Mouse (Mus musculus) embryonic facial prominence, embryonic 10.5 days (tissue): ENCODE measurements around the gene Gimap4. TPM values are rescaled to one million over a fixed set of nuclear protein-coding genes. Genes with fewer than 3 reads are reported as not detected.

ENCODE experiments used
- DNase-seq: peaks from one replicate; pipeline ENCODE4 v3.0.0-alpha.2; 2017; ENCODE audit warnings: low spot score
- H3K27ac ChIP-seq: fragments of 300-500 bp; sonication (generic); replicated peaks from 2 replicates; pipeline ENCODE4 v1.5.1; 2016; ENCODE audit warnings: mild to moderate bottlenecking
- H3K27me3 ChIP-seq: fragments of 300-500 bp; sonication (generic); replicated peaks from 2 replicates; pipeline ENCODE4 v1.6.1; 2016; ENCODE audit warnings: low read depth, mild to moderate bottlenecking; ENCODE audit not compliant: poor library complexity, severe bottlenecking
- H3K36me3 ChIP-seq: fragments of 300-500 bp; sonication (generic); replicated peaks from 2 replicates; pipeline ENCODE4 v1.6.1; 2016; ENCODE audit warnings: mild to moderate bottlenecking, moderate library complexity
- H3K4me1 ChIP-seq: fragments of 300-500 bp; sonication (generic); 2 replicates; pipeline ENCODE4 v1.6.1; 2016
- H3K4me3 ChIP-seq: fragments of 300-500 bp; sonication (generic); 2 replicates; pipeline ENCODE4 v1.5.1; 2016; ENCODE audit warnings: mild to moderate bottlenecking, moderate library complexity
- H3K9me3 ChIP-seq: fragments of 300-500 bp; sonication (generic); 2 replicates; pipeline ENCODE4 v1.6.1; 2016; ENCODE audit warnings: mild to moderate bottlenecking
- WGBS: fragments of 180-500 bp; shearing (Covaris S2); methylation state at CpG from one replicate; pipeline ENCODE4 v1.1.7; 2016; 5-methylcytosine and 5-hydroxymethylcytosine counted together
- polyA plus RNA-seq: library from polyadenylated mRNA; unstranded; fragments of >200 nt; fragmentation: Nextera tagmentation; extraction: Ambion mirVana; gene quantifications from 2 replicates; pipeline ENCODE4 v1.2.1, GENCODE M21; 2016

Gene Gimap4
- polyA plus RNA-seq, 1 experiment from 2014 or later, result 7.4 TPM

GRCm38 (mm10) chr6:48650041-48650440 is 34.3 kb upstream of the Gimap4 start:
- H3K4me1 ChIP-seq, result no peaks in the 10 kb centered on the region
- peaks cover 5% of the 10 kb centered on the region; the same call in 1 of the 2 replicates for H3K27me3 ChIP-seq
- WGBS, result 89% methylated on average over 9 of the region's 9 CpGs
- no peaks in the 10 kb centered on the region for H3K9me3 ChIP-seq
- no peaks in the 10 kb centered on the region for H3K36me3 ChIP-seq
- no peak overlapping the region for H3K4me3 ChIP-seq
- no peak overlapping the region for H3K27ac ChIP-seq
- no peak for DNase-seq

DNA sequence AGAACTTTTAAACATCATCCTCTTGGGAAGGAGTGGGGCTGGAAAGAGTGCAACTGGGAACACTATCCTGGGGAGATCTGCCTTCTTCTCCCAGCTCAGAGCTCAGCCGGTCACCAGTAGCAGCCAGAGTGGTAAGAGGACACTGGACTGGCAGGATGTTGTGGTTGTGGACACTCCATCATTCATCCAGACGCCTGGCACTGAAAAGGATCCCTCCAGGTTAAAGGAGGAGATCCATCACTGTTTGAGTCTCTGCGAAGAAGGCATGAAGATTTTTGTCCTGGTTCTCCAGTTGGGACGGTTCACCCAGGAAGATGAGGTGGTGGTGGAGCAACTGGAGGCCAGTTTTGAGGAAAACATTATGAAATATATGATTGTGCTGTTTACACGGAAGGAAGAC is 25.6 kb upstream of the Gimap4 start:
- no peak for DNase-seq
- WGBS, result 84% methylated on average over 5 of the region's 5 CpGs
- Histone ChIP-seq H3K36me3 (no peaks in the 10 kb centered on the region), H3K4me1 (no peaks in the 10 kb centered on the region), H3K4me3 (no peak overlapping the region), H3K9me3 (no peaks in the 10 kb centered on the region), H3K27me3 (no peaks in the 10 kb centered on the region), H3K27ac (no peak overlapping the region)

DNA sequence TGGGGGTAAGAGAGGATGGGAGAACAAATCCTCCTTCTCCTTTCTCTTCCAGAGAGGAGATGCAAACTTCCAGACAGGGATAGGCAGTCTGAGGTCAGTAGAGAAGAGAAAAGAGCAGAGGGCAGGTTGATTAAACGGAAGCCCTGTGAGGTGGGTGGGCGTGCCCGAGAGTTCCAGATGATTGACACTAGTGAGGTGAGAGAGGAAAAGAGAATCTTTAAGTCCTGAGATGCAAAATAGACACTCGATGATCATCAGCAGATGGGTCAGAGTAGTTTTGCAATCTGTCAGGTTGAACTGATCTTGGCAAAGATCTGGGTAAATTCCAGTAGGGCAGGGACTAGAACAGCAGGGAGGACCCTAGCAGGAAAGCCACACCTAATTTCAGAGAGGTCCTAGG is 19.6 kb upstream of the Gimap4 start:
- H3K27me3 ChIP-seq, result no peaks in the 10 kb centered on the region; the same call in 1 of the 2 replicates
- 83% methylated on average over 4 of the region's 4 CpGs for WGBS
- no peak overlapping the region for H3K4me3 ChIP-seq
- H3K36me3 ChIP-seq, result no peaks in the 10 kb centered on the region
- H3K4me1 ChIP-seq, result no peaks in the 10 kb centered on the region
- DNase-seq, result no peak
- H3K27ac ChIP-seq, result no peak overlapping the region
- H3K9me3 ChIP-seq, result no peaks in the 10 kb centered on the region

DNA sequence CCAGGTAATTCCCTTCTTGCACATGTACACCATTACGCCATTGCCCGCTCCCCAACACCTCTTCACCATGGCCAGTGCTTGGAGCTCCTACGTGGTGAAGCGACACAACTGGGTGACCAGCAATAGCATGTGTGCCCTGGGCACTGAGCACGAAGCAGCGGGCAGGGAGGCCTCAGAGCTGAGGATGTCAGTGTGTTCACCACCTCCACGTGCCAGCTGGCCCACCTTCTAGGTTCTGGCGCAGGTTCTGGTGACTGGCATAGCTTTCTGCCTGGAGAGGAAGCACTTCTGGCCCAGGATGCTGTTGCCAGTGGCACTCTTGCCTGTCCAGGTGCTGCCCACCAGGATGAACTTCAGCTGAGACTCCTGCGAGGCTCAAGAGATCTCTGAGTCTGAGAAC is 18.9 kb upstream of the Gimap4 start:
- no peak for DNase-seq
- H3K27ac ChIP-seq, result no peak overlapping the region
- WGBS, result 93% methylated on average over 9 of the region's 9 CpGs
- H3K27me3 ChIP-seq, result no peaks in the 10 kb centered on the region; the same call in 1 of the 2 replicates
- no peaks in the 10 kb centered on the region for H3K9me3 ChIP-seq
- no peak overlapping the region for H3K4me3 ChIP-seq
- no peaks in the 10 kb centered on the region for H3K36me3 ChIP-seq
- no peaks in the 10 kb centered on the region for H3K4me1 ChIP-seq

- no peaks in the 10 kb centered on the region for H3K4me1 ChIP-seq
- H3K27ac ChIP-seq, result no peak overlapping the region
- H3K9me3 ChIP-seq, result no peaks in the 10 kb centered on the region
- DNase-seq, result no peak
- H3K4me3 ChIP-seq, result no peak overlapping the region
- H3K36me3 ChIP-seq, result no peaks in the 10 kb centered on the region
- H3K27me3 ChIP-seq, result no peaks in the 10 kb centered on the region; the same call in 1 of the 2 replicates
- WGBS, result 61% methylated on average over 7 of the region's 7 CpGs
Measured at GRCm38 (mm10) chr6:48666159-48666586, 18.2 kb upstream of the Gimap4 start.

DNA sequence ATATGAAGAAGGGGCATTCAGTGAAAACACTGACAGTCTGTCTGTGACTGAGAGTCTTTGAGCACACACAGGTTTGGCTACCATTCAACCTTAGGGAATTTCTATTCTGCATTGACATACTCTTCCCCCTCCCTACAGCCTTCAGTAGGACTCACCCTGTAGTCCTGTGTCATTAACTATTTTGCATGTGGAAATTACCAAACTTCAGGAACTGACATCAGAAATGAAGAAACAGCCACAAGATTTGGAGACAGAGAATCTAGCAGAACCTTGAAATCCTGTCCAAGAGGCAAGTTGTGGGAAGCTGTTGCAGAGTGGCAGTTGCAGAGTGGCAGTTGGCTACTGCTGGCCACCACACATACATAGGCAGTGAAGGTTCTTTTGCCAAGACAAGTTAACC is 16.3 kb upstream of the Gimap4 start:
- Histone ChIP-seq H3K27ac (no peak overlapping the region), H3K36me3 (no peaks in the 10 kb centered on the region), H3K27me3 (no peaks in the 10 kb centered on the region; the same call in 1 of the 2 replicates), H3K9me3 (no peaks in the 10 kb centered on the region), H3K4me3 (no peak overlapping the region), H3K4me1 (no peaks in the 10 kb centered on the region)
- no peak for DNase-seq

DNA sequence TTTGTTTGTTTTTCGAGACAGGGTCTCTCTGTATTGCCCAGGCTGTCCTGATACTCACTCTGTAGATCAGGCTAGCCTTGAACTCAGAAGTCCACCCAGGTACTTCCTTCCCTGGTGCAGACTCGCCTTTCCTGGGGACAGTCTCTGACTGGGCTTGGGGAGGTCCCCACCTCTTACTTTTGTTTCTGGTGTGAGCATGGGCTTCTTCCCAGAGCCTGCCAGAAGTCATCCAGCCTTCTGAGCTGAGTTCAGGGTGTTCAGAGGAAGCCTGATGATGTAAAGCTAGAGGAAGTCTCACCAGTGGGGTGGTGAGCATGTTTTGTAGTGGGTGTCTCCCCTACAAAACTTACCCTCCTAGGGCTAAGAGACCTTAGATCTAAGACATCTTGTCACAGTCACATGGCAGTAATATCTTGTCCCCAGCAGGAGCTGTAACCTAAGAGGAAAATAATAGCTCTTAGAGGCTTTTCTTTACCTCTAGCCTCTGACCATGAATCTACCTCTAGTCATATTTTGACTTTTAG is 14.8 kb upstream of the Gimap4 start:
- H3K27me3 ChIP-seq, result no peaks in the 10 kb centered on the region; the same call in 1 of the 2 replicates
- H3K4me1 ChIP-seq, result no peaks in the 10 kb centered on the region
- H3K27ac ChIP-seq, result no peak overlapping the region
- H3K9me3 ChIP-seq, result no peaks in the 10 kb centered on the region
- 76% methylated on average over 2 of the region's 2 CpGs for WGBS
- DNase-seq, result no peak
- no peak overlapping the region for H3K4me3 ChIP-seq
- no peaks in the 10 kb centered on the region for H3K36me3 ChIP-seq

GRCm38 (mm10) chr6:48674291-48675058 is 9.9 kb upstream of the Gimap4 start:
- WGBS, result 94% methylated on average over 9 of the region's 9 CpGs
- no peak for DNase-seq
- H3K9me3 ChIP-seq, result no peaks in the 10 kb centered on the region
- H3K27me3 ChIP-seq, result no peaks in the 10 kb centered on the region
- H3K36me3 ChIP-seq, result no peaks in the 10 kb centered on the region
- H3K4me1 ChIP-seq, result peaks cover 13% of the 10 kb centered on the region
- no peak overlapping the region for H3K4me3 ChIP-seq
- no peak overlapping the region for H3K27ac ChIP-seq

- Histone ChIP-seq H3K27me3 (no peaks in the 10 kb centered on the region), H3K4me3 (peak overlapping the region; percentile 40), H3K36me3 (no peaks in the 10 kb centered on the region), H3K9me3 (no peaks in the 10 kb centered on the region), H3K4me1 (peaks cover 13% of the 10 kb centered on the region), H3K27ac (peak overlapping the region; percentile 70)
- no peak for DNase-seq
- WGBS, result 44% methylated on average over 10 of the region's 10 CpGs
Measured at GRCm38 (mm10) chr6:48675400-48675930, 8.9 kb upstream of the Gimap4 start.

DNA sequence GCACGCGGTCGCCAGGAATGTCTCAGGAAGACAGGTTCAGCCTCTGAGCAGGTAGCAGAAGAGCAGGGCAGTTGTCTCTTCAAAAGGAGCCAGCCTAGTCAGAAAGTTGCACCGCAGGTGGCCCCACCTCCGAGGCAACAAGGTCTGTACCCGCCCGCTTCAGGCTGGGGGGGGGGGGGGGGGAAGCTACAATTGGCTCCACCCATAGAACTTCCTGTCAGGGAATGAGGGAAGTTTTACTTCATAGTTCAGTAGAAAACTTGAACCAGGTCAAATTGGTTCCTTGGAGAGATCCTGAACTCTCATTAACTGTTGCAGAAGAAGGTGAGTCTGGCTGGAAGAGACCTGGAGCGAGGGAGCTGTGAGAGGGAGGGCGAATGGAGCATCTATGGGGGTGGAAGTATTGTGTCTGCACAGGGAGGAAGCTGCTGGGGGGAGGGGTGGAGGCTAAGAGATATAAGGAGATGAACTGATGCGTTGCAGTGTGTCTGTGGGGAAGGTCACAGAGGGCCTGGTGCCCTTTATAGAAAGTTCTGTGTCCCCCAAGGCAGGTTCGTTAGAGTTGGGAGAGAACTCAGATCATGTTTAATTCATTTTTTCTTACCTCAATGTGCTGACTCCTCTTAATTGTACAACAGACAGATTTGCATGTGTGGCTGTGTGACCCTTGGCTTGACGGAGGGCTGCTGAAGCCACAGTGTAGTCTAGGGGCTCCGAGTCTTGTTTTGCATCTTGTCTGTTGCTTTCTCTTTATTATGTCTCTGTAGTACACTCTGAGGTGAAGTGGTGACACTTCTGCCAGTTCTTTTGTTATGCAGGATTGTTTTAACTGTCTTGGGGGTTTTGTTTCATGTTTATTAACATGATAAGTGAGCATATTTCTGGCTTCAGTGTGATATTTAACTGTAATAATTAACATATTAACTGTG is 8.2 kb upstream of the Gimap4 start, which contains the start of gene Gimap9:
Gene Gimap9 (plus strand): TSS at position 199 of the 929 bp plus-strand sequence.
- H3K27me3 ChIP-seq, result no peaks in the 10 kb centered on the region
- no peaks in the 10 kb centered on the region for H3K36me3 ChIP-seq
- peaks cover 13% of the 10 kb centered on the region for H3K4me1 ChIP-seq
- DNase-seq, result peak; percentile 47
- 15% methylated on average over 13 of the region's 13 CpGs for WGBS
- H3K4me3 ChIP-seq, result peak within 1 kb of the TSS; percentile 40
- no peaks in the 10 kb centered on the region for H3K9me3 ChIP-seq
- H3K27ac ChIP-seq, result peak within 1 kb of the TSS; percentile 70

- no peaks in the 10 kb centered on the region for H3K27me3 ChIP-seq
- H3K36me3 ChIP-seq, result no peaks in the 10 kb centered on the region
- H3K27ac ChIP-seq, result no peak overlapping the region
- 88% methylated on average over 5 of the region's 5 CpGs for WGBS
- DNase-seq, result no peak
- H3K9me3 ChIP-seq, result no peaks in the 10 kb centered on the region
- H3K4me3 ChIP-seq, result peak overlapping the region; percentile 40
- peaks cover 13% of the 10 kb centered on the region for H3K4me1 ChIP-seq
Measured at GRCm38 (mm10) chr6:48676860-48677415, 7.4 kb upstream of the Gimap4 start.
